Mouse (Mus musculus) hindbrain, embryonic 10.5 days (tissue): ENCODE measurements at regions not wholly inside any gene's neighbourhood (a gene's known extent, or its start where the extent isn't known, plus 50 kb on each side); places are given as distances from the start of the nearest gene placed in this dataset.
A peak's percentile ranks its signal among the peaks of the same experiment; 100 is the strongest.

Source experiments
- DNase-seq: peaks from one replicate; pipeline ENCODE4 v3.0.0-alpha.2; 2017; ENCODE audit warnings: low spot score
- H3K27ac ChIP-seq: fragments of 300-500 bp; sonication (generic); 2 replicates; pipeline ENCODE4 v1.5.1; 2016; ENCODE audit warnings: mild to moderate bottlenecking, moderate library complexity
- H3K27me3 ChIP-seq: fragments of 300-500 bp; sonication (generic); 2 replicates; pipeline ENCODE4 v1.6.1; 2016; ENCODE audit warnings: mild to moderate bottlenecking; ENCODE audit not compliant: poor library complexity, insufficient read depth, severe bottlenecking
- H3K36me3 ChIP-seq: fragments of 300-500 bp; sonication (generic); 2 replicates; pipeline ENCODE4 v1.6.1; 2016; ENCODE audit warnings: mild to moderate bottlenecking, moderate library complexity
- H3K4me1 ChIP-seq: fragments of 300-500 bp; sonication (generic); replicated peaks from 2 replicates; pipeline ENCODE4 v1.6.1; 2016; ENCODE audit warnings: mild to moderate bottlenecking
- H3K4me3 ChIP-seq: fragments of 300-500 bp; sonication (generic); 2 replicates; pipeline ENCODE4 v1.5.1; 2016; ENCODE audit warnings: mild to moderate bottlenecking, moderate library complexity
- H3K9me3 ChIP-seq: fragments of 300-500 bp; sonication (generic); 2 replicates; pipeline ENCODE4 v1.6.1; 2016; ENCODE audit warnings: mild to moderate bottlenecking, moderate library complexity
- WGBS: fragments of 180-500 bp; shearing (Covaris S2); methylation state at CpG from one replicate; pipeline ENCODE4 v1.1.7; 2016; 5-methylcytosine and 5-hydroxymethylcytosine counted together

GRCm38 (mm10) chr3:53334051-53334450 lies 129.1 kb downstream of the Nhlrc3 start:
- Histone ChIP-seq H3K27ac (0 out of 2 replicates have a peak overlapping the region, but pooled peaks have one; percentile 12), H3K9me3 (no peaks in the 10 kb centered on the region), H3K4me3 (no peak overlapping the region), H3K4me1 (peaks cover 11% of the 10 kb centered on the region), H3K27me3 (no peaks in the 10 kb centered on the region), H3K36me3 (no peaks in the 10 kb centered on the region)
- WGBS: 65% methylated on average over 11 of the region's 11 CpGs
- no peak for DNase-seq

- H3K27ac ChIP-seq: no peak overlapping the region
- H3K4me1 ChIP-seq: peaks cover 28% of the 10 kb centered on the region
- no peak for DNase-seq
- H3K36me3 ChIP-seq: no peaks in the 10 kb centered on the region
- H3K9me3 ChIP-seq: no peaks in the 10 kb centered on the region
- H3K27me3 ChIP-seq: no peaks in the 10 kb centered on the region
- H3K4me3 ChIP-seq: no peak overlapping the region
- 63% methylated on average over 3 of the region's 3 CpGs for WGBS
These were observed 133.6 kb downstream of the Nhlrc3 start for GRCm38 (mm10) chr3:53329528-53329927.

- peaks cover 28% of the 10 kb centered on the region for H3K4me1 ChIP-seq
- no peaks in the 10 kb centered on the region for H3K36me3 ChIP-seq
- H3K4me3 ChIP-seq: no peak overlapping the region
- peak; percentile 16 for DNase-seq
- H3K9me3 ChIP-seq: no peaks in the 10 kb centered on the region
- H3K27ac ChIP-seq: peak overlapping the region; percentile 53; the same call in 1 of the 2 replicates
- H3K27me3 ChIP-seq: no peaks in the 10 kb centered on the region
- WGBS: 35% methylated on average over 5 of the region's 5 CpGs
These were observed 135.7 kb downstream of the Nhlrc3 start for GRCm38 (mm10) chr3:53327424-53327823.

- DNase-seq: no peak
- H3K36me3 ChIP-seq: no peaks in the 10 kb centered on the region
- 66% methylated on average over 7 of the region's 7 CpGs for WGBS
- no peaks in the 10 kb centered on the region for H3K9me3 ChIP-seq
- peaks cover 25% of the 10 kb centered on the region for H3K4me1 ChIP-seq
- no peak overlapping the region for H3K4me3 ChIP-seq
- no peak overlapping the region for H3K27ac ChIP-seq
- H3K27me3 ChIP-seq: no peaks in the 10 kb centered on the region
These were observed 136.2 kb downstream of the Nhlrc3 start for GRCm38 (mm10) chr3:53326967-53327366.

GRCm38 (mm10) chr3:53325080-53325479 lies 138.1 kb downstream of the Nhlrc3 start:
- WGBS: 97% methylated on average over 7 of the region's 7 CpGs
- Histone ChIP-seq H3K9me3 (no peaks in the 10 kb centered on the region), H3K27me3 (no peaks in the 10 kb centered on the region), H3K4me3 (no peak overlapping the region), H3K36me3 (no peaks in the 10 kb centered on the region), H3K4me1 (peaks cover 23% of the 10 kb centered on the region), H3K27ac (no peak overlapping the region)
- DNase-seq: no peak

GRCm38 (mm10) chr3:53324386-53324785 lies 138.7 kb downstream of the Nhlrc3 start:
- peaks cover 23% of the 10 kb centered on the region for H3K4me1 ChIP-seq
- WGBS: 78% methylated on average over 13 of the region's 13 CpGs
- no peaks in the 10 kb centered on the region for H3K27me3 ChIP-seq
- no peaks in the 10 kb centered on the region for H3K9me3 ChIP-seq
- H3K4me3 ChIP-seq: no peak overlapping the region
- no peaks in the 10 kb centered on the region for H3K36me3 ChIP-seq
- no peak overlapping the region for H3K27ac ChIP-seq
- no peak for DNase-seq

- Histone ChIP-seq H3K27ac (no peak overlapping the region), H3K36me3 (no peaks in the 10 kb centered on the region), H3K4me1 (no peaks in the 10 kb centered on the region), H3K27me3 (no peaks in the 10 kb centered on the region), H3K9me3 (no peaks in the 10 kb centered on the region), H3K4me3 (no peak overlapping the region)
- DNase-seq: no peak
- WGBS: 85% methylated on average over 2 of the region's 2 CpGs
These were observed 147.7 kb downstream of the Nhlrc3 start for GRCm38 (mm10) chr3:53315449-53315848.
